Mouse (Mus musculus) intestine, embryonic 14.5 days (tissue): ENCODE data around the gene Clcn6. TPM values are rescaled to one million over a fixed set of nuclear protein-coding genes. Genes with fewer than 3 reads are reported as not detected.

Experiments used
- ATAC-seq: fragments of 200-750 bp; cut with Nextera tagmentation; replicated peaks from 2 replicates; pipeline ENCODE4 v1.8.0; 2017; ENCODE audit warnings: low read depth, moderate number of reproducible peaks, moderate TSS enrichment, moderate library complexity; ENCODE audit not compliant: low FRiP score, low TSS enrichment
- DNase-seq: peaks from one replicate; pipeline ENCODE4 v3.0.0-alpha.2; 2018; ENCODE audit warnings: low spot score
- H3K27ac ChIP-seq: fragments of 300-500 bp; sonication (generic); 2 replicates; pipeline ENCODE4 v1.5.1; 2014; ENCODE audit warnings: low read depth, mild to moderate bottlenecking, control low read depth
- H3K27me3 ChIP-seq: fragments of 300-500 bp; sonication (generic); replicated peaks from 2 replicates; pipeline ENCODE4 v1.6.1; 2014; ENCODE audit warnings: low read length, control low read depth; ENCODE audit not compliant: control insufficient read depth, insufficient read depth
- H3K36me3 ChIP-seq: fragments of 300-500 bp; sonication (generic); 2 replicates; pipeline ENCODE4 v1.6.1; 2014; ENCODE audit warnings: low read length, control low read depth; ENCODE audit not compliant: control insufficient read depth, insufficient read depth
- H3K4me1 ChIP-seq: fragments of 300-500 bp; sonication (generic); replicated peaks from 2 replicates; pipeline ENCODE4 v1.6.1; 2014; ENCODE audit warnings: low read length, control low read depth, mixed read lengths; ENCODE audit not compliant: control insufficient read depth, insufficient read depth
- H3K4me2 ChIP-seq: fragments of 300-500 bp; sonication (generic); 2 replicates; pipeline ENCODE4 v1.6.1; 2014; ENCODE audit warnings: low read length
- H3K4me3 ChIP-seq: fragments of 300-500 bp; sonication (generic); 2 replicates; pipeline ENCODE4 v1.5.1; 2014; ENCODE audit warnings: low read depth, low read length, control low read depth, mixed read lengths
- H3K9ac ChIP-seq: fragments of 300-500 bp; sonication (generic); 2 replicates; pipeline ENCODE4 v1.6.1; 2014; ENCODE audit warnings: mild to moderate bottlenecking, low read length
- H3K9me3 ChIP-seq: fragments of 300-500 bp; sonication (generic); 2 replicates; pipeline ENCODE4 v1.6.1; 2016; ENCODE audit warnings: low read length, control low read depth; ENCODE audit not compliant: control insufficient read depth
- WGBS: fragments of 180-500 bp; shearing (Covaris S2); extraction: QIAGEN DNeasy Blood & Tissue Kit; methylation state at CpG from one replicate; pipeline ENCODE4 v1.1.7; 2014; 5-methylcytosine and 5-hydroxymethylcytosine counted together
- polyA plus RNA-seq: library from polyadenylated mRNA; unstranded; fragments of >200 nt; fragmentation: Nextera tagmentation; extraction: Ambion mirVana; gene quantifications from 2 replicates; pipeline ENCODE4 v1.2.1, GENCODE M21; 2014

Clcn6 gene
- polyA plus RNA-seq, 1 experiment from 2014 or later: 5.3 TPM

GRCm38 (mm10) chr4:148071508-148071907, 32.9 kb upstream of the Clcn6 start:
- H3K27me3 ChIP-seq: no peaks in the 10 kb centered on the region
- no peak overlapping the region for H3K4me2 ChIP-seq
- no peak overlapping the region for H3K4me3 ChIP-seq
- ATAC-seq (no peak), DNase-seq (no peak)
- H3K9ac ChIP-seq: no peak overlapping the region
- no peaks in the 10 kb centered on the region for H3K9me3 ChIP-seq
- 54% methylated on average over 5 of the region's 5 CpGs for WGBS
- no peaks in the 10 kb centered on the region for H3K36me3 ChIP-seq
- no peak overlapping the region for H3K27ac ChIP-seq
- no peaks in the 10 kb centered on the region for H3K4me1 ChIP-seq

- ATAC-seq (no peak), DNase-seq (no peak)
- Histone ChIP-seq H3K27ac (no peak overlapping the region), H3K9me3 (no peaks in the 10 kb centered on the region), H3K27me3 (no peaks in the 10 kb centered on the region), H3K4me2 (no peak overlapping the region), H3K4me3 (no peak overlapping the region), H3K9ac (no peak overlapping the region), H3K36me3 (no peaks in the 10 kb centered on the region), H3K4me1 (no peaks in the 10 kb centered on the region)
- 81% methylated on average over 9 of the region's 9 CpGs for WGBS
These were observed 31.1 kb upstream of the Clcn6 start for GRCm38 (mm10) chr4:148069602-148070218.

- Histone ChIP-seq H3K36me3 (no peaks in the 10 kb centered on the region), H3K4me2 (no peak overlapping the region), H3K9ac (no peak overlapping the region), H3K9me3 (no peaks in the 10 kb centered on the region), H3K4me1 (no peaks in the 10 kb centered on the region), H3K27ac (no peak overlapping the region), H3K27me3 (no peaks in the 10 kb centered on the region), H3K4me3 (no peak overlapping the region)
- no peak for DNase-seq
- 89% methylated on average over 8 of the region's 8 CpGs for WGBS
- no peak for ATAC-seq
These were observed 28.7 kb upstream of the Clcn6 start for GRCm38 (mm10) chr4:148067346-148067745.

- no peak overlapping the region for H3K27ac ChIP-seq
These were observed 27.8 kb upstream of the Clcn6 start for GRCm38 (mm10) chr4:148066401-148066744.

GRCm38 (mm10) chr4:148065702-148066400, 27.2 kb upstream of the Clcn6 start:
- Histone ChIP-seq H3K4me2 (no peak overlapping the region), H3K9ac (no peak overlapping the region), H3K4me3 (no peak overlapping the region), H3K27me3 (no peaks in the 10 kb centered on the region), H3K9me3 (no peaks in the 10 kb centered on the region), H3K27ac (no peak overlapping the region), H3K36me3 (no peaks in the 10 kb centered on the region), H3K4me1 (no peaks in the 10 kb centered on the region)
- 54% methylated on average over 6 of the region's 6 CpGs for WGBS
- ATAC-seq (no peak), DNase-seq (no peak)

More at GRCm38 (mm10) chr4:148066401-148066744, 27.8 kb upstream of the Clcn6 start:
- Histone ChIP-seq H3K9me3 (no peaks in the 10 kb centered on the region), H3K4me3 (no peak overlapping the region), H3K36me3 (no peaks in the 10 kb centered on the region), H3K9ac (no peak overlapping the region), H3K27me3 (no peaks in the 10 kb centered on the region), H3K4me1 (no peaks in the 10 kb centered on the region), H3K4me2 (no peak overlapping the region)
- WGBS: 77% methylated on average over 9 of the region's 9 CpGs
- ATAC-seq (no peak), DNase-seq (no peak)

GRCm38 (mm10) chr4:148061086-148061480, 22.5 kb upstream of the Clcn6 start:
- Histone ChIP-seq H3K27me3 (no peaks in the 10 kb centered on the region), H3K9me3 (no peaks in the 10 kb centered on the region), H3K4me2 (no peak overlapping the region), H3K4me3 (no peak overlapping the region), H3K9ac (no peak overlapping the region), H3K27ac (no peak overlapping the region), H3K4me1 (no peaks in the 10 kb centered on the region), H3K36me3 (peaks cover 27% of the 10 kb centered on the region)
- ATAC-seq: no peak
- DNase-seq: no peak
- 87% methylated on average over 9 of the region's 9 CpGs for WGBS

GRCm38 (mm10) chr4:148060120-148061085, 21.8 kb upstream of the Clcn6 start:
- 50% methylated on average over 13 of the region's 13 CpGs for WGBS

GRCm38 (mm10) chr4:148058993-148059392, 20.4 kb upstream of the Clcn6 start:
- no peak overlapping the region for H3K4me2 ChIP-seq
- DNase-seq (no peak), ATAC-seq (no peak)
- WGBS: 90% methylated on average over 6 of the region's 6 CpGs
- H3K9ac ChIP-seq: no peak overlapping the region
- H3K27ac ChIP-seq: no peak overlapping the region
- H3K27me3 ChIP-seq: no peaks in the 10 kb centered on the region
- H3K4me3 ChIP-seq: no peak overlapping the region
- H3K9me3 ChIP-seq: no peaks in the 10 kb centered on the region
- H3K36me3 ChIP-seq: peaks cover 47% of the 10 kb centered on the region
- H3K4me1 ChIP-seq: no peaks in the 10 kb centered on the region

More at GRCm38 (mm10) chr4:148060120-148061085, 21.8 kb upstream of the Clcn6 start:
- ATAC-seq: peak; percentile 68
- H3K9me3 ChIP-seq: no peaks in the 10 kb centered on the region
- no peaks in the 10 kb centered on the region for H3K27me3 ChIP-seq
- peaks cover 34% of the 10 kb centered on the region for H3K36me3 ChIP-seq
- H3K4me1 ChIP-seq: no peaks in the 10 kb centered on the region
- no peak for DNase-seq
- H3K9ac ChIP-seq: no peak overlapping the region
- H3K4me2 ChIP-seq: no peak overlapping the region
- no peak overlapping the region for H3K4me3 ChIP-seq
- H3K27ac ChIP-seq: no peak overlapping the region
